Mouse (Mus musculus) layer of hippocampus, adult 6 months (tissue): ENCODE data around the gene Pcdh9. TPM values are rescaled to one million over a fixed set of nuclear protein-coding genes. Genes with fewer than 3 reads are reported as not detected.

Experiments
- long read RNA-seq, 2 experiments: library from polyadenylated mRNA; unstranded; transcript quantifications; one replicate each; pipeline ENCODE4 v2.0.0; 2019 to 2020
- polyA plus RNA-seq: library from polyadenylated mRNA; unstranded; fragments of <200 nt; fragmentation: Nextera tagmentation; gene quantifications from 2 replicates; pipeline ENCODE4 v1.2.3, GENCODE M21; 2021

Pcdh9 gene
- polyA plus RNA-seq: 36.6 and 42.1 TPM in 2 replicates
- long read RNA-seq, experiment 1, transcript Pcdh9-203 (1 exons, 656 nt): major isoform, 55 of 171 reads
- long read RNA-seq, experiment 1, partial matches to known transcripts: 65 of 171 reads
- long read RNA-seq, experiment 1, other reads (novel, unspliced or antisense): 51 of 171 reads
- long read RNA-seq, experiment 2, transcript Pcdh9-203 (1 exons, 656 nt): major isoform, 28 of 315 reads
- long read RNA-seq, experiment 2, partial matches to known transcripts: 246 of 315 reads
- long read RNA-seq, experiment 2, other reads (novel, unspliced or antisense): 40 of 315 reads

DNA sequence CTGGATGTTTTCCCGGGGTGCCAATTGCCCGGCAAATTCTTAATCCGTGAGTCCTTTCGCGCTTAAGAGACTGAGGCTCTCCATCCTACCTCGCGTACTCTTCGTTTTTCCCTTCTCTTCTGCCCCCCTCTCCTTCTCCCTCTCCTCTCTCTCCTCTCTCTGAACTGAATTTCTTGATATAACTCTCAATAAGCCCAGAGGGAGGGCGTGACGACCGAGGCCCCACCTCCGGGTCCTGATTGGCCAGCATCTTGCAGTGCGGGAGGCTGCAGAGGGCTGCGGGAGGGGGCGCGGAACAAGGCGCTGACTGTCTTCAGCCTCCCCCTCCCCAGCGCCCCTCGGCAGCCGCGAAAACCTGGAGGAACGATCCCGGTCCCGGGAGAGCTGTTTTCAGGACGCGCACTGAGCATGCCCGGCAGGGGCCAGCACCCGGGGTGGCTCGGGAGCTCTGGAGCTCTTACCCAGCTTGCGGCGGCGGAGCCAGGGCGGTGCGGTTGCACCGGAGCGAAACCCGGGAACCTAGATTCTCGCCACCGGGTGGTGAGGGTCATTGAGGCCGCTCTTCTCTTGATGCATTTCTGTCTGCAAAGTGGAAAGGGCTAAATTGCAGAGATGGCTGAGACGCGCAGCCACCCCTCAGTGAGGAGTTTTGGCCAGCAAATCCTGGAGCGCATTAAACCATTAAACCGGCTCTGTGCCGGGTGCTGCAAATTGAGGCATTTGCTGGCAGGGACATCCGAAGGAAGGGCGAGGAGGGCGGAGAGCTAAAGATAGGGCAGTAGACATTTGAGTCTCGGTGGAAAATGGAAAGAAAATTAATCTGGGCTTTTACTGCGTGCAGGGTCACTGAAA, at the start of gene Pcdh9:
Gene Pcdh9 (minus strand): TSS at position 161 of the 852 bp plus-strand sequence.

